Mouse (Mus musculus) adipocyte (in vitro differentiated cells): ENCODE results near the gene Cd37.

ENCODE experiments used
- DNase-seq: peaks from one replicate; pipeline ENCODE4 v3.0.0-alpha.2; 2016; ENCODE audit warnings: low spot score

The Cd37 gene

DNA sequence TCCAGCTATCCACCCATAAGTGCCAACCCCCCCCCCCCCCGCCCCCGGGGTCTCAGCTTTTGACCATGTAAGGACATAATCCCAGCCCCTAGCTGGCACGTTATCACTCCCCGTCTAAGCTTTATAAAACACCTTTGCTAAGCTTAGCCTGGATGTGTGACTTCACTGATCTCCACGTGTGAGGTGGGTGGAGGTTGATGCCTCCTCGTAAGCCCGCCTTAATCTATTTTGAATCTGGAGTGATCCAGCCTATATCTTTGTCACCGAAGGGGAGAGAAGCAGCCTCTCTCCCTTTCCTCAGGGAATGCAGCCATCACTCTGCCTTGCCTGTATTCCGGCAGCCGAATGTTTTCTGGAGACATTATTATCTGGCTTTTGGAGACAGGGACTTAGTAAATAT is 36.3 kb downstream of the Cd37 start:
- DNase-seq = no peak

DNA sequence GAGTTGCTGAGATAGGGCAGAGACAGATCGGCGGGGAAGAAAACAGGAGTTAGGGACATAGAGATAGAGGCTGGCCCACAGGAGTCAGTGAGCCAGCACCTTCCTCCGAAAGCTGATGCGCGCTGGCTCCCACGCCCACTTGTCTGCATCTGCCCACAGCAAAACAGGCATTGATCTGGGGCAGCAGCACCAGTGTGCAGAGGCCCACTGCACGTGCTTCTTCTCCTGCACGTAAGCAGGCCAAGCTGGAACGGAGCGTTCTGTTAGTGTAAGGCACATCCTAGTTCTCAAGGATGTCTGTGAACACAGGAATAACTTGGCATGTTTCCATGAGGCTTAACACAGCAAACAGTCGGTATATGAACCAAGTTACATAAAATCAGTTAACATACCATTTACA is 40.0 kb downstream of the Cd37 start:
- no peak for DNase-seq

GRCm38 (mm10) chr7:45198435-45198834 is 40.5 kb downstream of the Cd37 start:
- DNase-seq = peak; percentile 82

DNA sequence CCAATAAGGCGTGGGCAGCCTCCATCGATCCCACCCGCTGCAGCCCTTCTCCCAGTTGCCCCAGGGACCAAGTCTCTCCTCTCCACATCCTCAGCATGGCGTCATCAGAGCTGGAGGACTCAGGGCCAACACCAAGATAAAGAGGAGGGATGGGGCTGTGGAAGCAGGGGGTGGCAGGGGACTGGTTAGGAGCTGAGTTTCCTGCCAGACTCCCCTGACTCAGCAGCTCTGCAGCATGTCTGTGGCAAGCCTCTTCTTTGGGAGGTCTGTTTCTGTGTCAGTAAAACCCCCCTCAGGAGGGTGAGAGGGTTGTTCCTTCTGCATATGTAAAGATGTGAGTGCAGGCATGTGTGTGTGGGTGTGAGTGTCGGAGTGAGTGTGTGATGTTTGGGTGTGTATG is 41.9 kb downstream of the Cd37 start:
- DNase-seq = no peak

GRCm38 (mm10) chr7:45196176-45196535 is 42.8 kb downstream of the Cd37 start:
- DNase-seq = no peak

DNA sequence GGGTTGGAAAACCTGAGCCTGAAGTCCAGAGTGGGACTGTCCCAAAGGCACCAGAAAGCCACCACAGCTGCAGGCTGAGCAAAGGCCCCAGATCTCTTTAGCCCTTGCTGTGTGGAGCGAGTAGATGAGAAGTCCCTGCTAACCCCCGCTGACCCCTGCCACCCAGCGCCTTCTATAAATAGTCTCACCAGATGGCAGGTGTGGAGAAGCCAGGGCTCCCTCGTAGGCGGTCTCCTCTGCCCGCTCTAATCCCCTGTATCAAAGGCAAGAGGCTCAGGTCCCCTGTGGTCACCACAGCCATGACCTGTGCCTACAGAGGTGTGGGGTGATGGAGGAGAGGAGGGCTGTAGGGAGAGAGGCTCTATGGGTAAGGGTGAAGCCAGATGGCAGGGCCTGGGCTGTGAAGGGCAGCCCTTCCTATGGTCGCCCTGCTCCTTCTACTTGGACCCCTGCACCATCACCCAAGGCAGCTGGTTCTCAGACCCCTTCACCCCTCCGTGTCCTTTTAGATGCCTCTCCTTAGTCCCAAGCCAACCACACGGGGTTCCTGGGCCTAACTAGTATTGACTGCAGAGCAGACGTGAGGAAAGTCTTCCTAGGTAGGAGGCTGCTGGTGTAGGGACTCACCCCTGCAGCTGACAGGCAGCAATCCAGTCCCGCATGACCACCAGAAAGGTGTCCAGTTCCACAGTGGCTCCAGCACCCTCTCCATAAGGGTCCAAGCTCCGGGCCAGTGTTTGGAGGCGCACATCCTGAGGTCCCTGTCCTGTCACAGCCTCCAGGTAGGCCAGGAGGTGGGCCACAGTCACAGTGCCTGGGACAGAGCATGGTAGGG is 43.4 kb downstream of the Cd37 start:
- no peak for DNase-seq

- DNase-seq = no peak
These were observed 44.8 kb downstream of the Cd37 start for GRCm38 (mm10) chr7:45193871-45194785.

GRCm38 (mm10) chr7:45193406-45193805 is 45.5 kb downstream of the Cd37 start:
- peak; percentile 8 for DNase-seq

GRCm38 (mm10) chr7:45192585-45193310 is 46.2 kb downstream of the Cd37 start:
- no peak for DNase-seq

DNA sequence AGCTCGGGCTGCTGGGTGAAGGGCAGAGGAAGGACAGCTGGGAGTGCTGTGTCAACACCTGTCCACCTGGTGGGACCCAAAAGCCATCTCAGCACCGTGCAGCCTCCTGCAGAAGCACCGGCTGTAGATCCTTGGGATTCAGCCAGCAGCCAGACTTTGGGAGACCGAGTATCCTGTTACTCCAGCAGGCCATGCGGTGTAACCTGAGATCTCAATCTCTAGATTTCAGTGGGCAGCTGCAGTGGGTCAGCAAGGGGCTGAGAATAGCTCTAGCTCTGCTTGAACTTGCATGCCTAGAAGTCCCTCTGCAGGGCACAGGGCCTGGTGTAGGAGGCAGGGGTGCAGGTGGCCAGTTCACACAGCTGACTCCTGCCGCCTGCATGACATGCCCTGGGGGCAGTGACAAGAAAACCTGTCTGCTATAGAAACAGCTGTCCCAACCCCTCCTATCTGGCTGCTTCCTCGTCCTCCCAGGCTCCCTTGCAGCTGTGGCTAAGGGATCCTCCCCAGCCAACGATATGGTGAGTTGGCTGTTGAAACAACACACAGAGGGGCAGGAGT is 47.0 kb downstream of the Cd37 start:
- DNase-seq = no peak

DNA sequence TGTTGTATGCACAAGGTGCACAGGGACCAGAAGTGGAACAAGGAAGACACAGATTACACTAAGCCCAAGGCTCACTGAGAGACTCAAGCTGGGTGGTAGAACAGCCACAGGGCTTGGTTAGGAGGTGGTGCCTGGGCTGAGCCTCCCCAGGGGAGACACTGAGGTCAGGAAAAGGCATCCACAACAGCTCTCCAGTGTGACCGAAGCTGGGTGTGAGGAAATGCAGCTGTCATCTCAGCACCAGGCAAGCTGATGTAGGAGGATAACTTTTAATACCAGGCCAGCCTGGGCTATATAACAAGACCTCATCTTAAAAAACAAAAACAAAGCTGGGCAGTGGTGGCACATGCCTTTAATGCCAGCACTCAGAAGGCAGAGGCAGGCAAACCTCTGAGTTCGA is 47.8 kb downstream of the Cd37 start:
- no peak for DNase-seq

DNA sequence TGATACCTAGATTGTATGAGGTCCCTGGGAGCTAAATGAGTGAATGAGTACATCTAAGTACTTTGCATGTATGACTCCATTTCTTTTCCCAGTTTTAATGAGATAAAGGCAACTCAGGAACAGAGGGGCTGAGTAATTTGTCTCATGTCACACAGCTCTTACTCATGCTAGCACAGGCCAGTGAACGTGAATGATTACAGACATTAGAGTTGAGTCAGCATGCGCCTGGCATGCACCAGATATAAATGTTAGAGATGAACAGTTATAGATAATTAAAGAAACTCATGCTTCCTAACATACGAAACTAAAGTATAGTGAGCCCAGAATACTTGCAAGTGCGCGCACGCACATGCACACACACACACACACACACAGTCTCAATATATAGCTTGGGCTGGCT is 48.7 kb downstream of the Cd37 start:
- DNase-seq = no peak

DNA sequence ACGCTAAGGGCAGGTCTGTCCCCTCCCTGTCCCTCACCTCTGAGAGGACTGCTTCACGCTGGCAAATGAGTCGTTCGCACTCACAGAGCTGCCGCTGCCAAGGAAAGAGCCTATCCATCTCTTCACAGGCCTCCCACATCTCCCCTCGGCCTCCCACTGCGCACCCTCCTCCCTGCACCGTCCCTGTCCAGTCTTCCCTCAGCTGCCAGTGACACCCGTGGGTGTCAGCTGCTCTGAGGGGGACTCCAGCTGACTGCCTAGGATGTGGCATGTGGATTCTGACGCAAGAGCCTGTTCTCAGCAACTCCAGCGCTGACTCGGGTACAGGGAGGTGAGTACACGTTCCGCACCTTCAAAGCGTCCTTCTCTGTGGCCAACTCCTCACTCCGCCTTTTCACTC is 49.3 kb downstream of the Cd37 start:
- no peak for DNase-seq

GRCm38 (mm10) chr7:45185921-45186320 is 53.0 kb downstream of the Cd37 start:
- DNase-seq = no peak

DNA sequence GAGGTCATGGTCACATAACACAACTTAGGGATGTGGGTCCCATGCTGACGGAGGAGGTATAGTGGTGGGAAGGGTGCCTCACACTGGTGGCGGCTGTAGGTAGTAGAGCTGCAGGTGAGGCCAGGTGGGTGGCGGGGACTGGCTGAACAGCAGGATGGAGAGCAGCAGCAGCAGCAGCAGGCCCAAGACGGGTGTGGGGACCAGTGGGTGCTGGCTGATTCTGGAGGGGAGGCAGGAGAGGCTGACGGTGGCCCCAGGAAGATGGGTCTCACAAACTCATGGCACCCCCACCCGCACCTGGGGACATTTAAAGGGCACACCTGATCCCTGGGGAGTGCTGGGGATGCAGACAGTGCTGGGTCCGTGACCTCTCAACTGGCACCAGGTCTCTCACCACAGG is 55.2 kb downstream of the Cd37 start:
- DNase-seq = no peak
